Mouse (Mus musculus) MEL (cell line): Measurements from ENCODE around the gene Cd9. TPM values are rescaled to one million over a fixed set of nuclear protein-coding genes. Genes with fewer than 3 reads are reported as not detected.

Experiments used
- DNase-seq: peaks from one replicate; pipeline ENCODE4 v3.0.0; 2011; ENCODE audit warnings: low read depth, low spot score
- H3K27ac ChIP-seq: 2 replicates; pipeline ENCODE4 v1.5.1; 2012; ENCODE audit warnings: low read depth, mild to moderate bottlenecking, control low read depth, low read length, moderate library complexity; ENCODE audit not compliant: control insufficient read depth
- H3K27me3 ChIP-seq, 2 experiments: fragments of 150-350 bp in 1 of 2; sonication (generic) in 1 of 2; 2 replicates each; pipeline ENCODE4 v1.6.1; 2012; ENCODE audit warnings: low read length in 2 of 2, mild to moderate bottlenecking in 2 of 2, improper control_type of control experiment in 1 of 2, moderate library complexity in 1 of 2; ENCODE audit not compliant: insufficient read depth in 2 of 2, control insufficient read depth in 1 of 2
- H3K36me3 ChIP-seq, 2 experiments: 2 replicates each; pipeline ENCODE4 v1.6.1; 2012 to 2014; ENCODE audit warnings: low read length in 2 of 2, improper control_type of control experiment in 1 of 2, inconsistent platforms in 1 of 2, mild to moderate bottlenecking in 1 of 2; ENCODE audit not compliant: insufficient read depth in 2 of 2, control insufficient read depth in 1 of 2
- H3K4me1 ChIP-seq, 2 experiments: fragments of 150-350 bp in 1 of 2; sonication (generic) in 1 of 2; 2 replicates each; pipeline ENCODE4 v1.6.1; 2012; ENCODE audit warnings: low read length in 2 of 2, improper control_type of control experiment in 1 of 2, mild to moderate bottlenecking in 1 of 2; ENCODE audit not compliant: insufficient read depth in 2 of 2, control insufficient read depth in 1 of 2
- H3K4me3 ChIP-seq, 2 experiments: fragments of 150-350 bp in 1 of 2; sonication (generic) in 1 of 2; 2 replicates each; pipeline ENCODE4 v1.5.1; 2012; ENCODE audit warnings: low read depth in 2 of 2, low read length in 2 of 2, mild to moderate bottlenecking in 2 of 2, moderate library complexity in 2 of 2, control low read depth in 1 of 2, improper control_type of control experiment in 1 of 2; ENCODE audit not compliant: control insufficient read depth in 1 of 2, insufficient read depth in 1 of 2
- H3K79me2 ChIP-seq: 2 replicates; pipeline ENCODE4 v1.6.1; 2012; ENCODE audit warnings: mild to moderate bottlenecking, low read length, moderate library complexity; ENCODE audit not compliant: control insufficient read depth, poor library complexity, insufficient read depth
- H3K9ac ChIP-seq: 2 replicates; pipeline ENCODE4 v1.6.1; 2012; ENCODE audit warnings: low read depth, mild to moderate bottlenecking, control low read depth, low read length, moderate library complexity; ENCODE audit not compliant: control insufficient read depth, poor library complexity, severe bottlenecking
- H3K9me3 ChIP-seq: fragments of 150-350 bp; sonication (generic); replicated peaks from 2 replicates; pipeline ENCODE4 v1.6.1; 2012; ENCODE audit warnings: mild to moderate bottlenecking, low read length, improper control_type of control experiment, moderate library complexity; ENCODE audit not compliant: insufficient read depth
- CHD1 ChIP-seq: IDR thresholded peaks from 2 replicates; pipeline ENCODE4 v1.6.1; 2012; ENCODE audit warnings: low read depth, mild to moderate bottlenecking, inconsistent platforms, low read length, improper control_type of control experiment
- CHD2 ChIP-seq: IDR thresholded peaks from 2 replicates; pipeline ENCODE4 v1.6.1; 2011; ENCODE audit warnings: low read length, improper control_type of control experiment
- CTCF ChIP-seq, 3 experiments: IDR thresholded peaks in 2 of 3; conservative IDR thresholded peaks in 1 of 3; 2 replicates each; pipeline ENCODE4 v1.5.1; 2011 to 2012; ENCODE audit warnings: low read length in 3 of 3, low read depth in 2 of 3, mild to moderate bottlenecking in 2 of 3, improper control_type of control experiment in 1 of 3, inconsistent platforms in 1 of 3, mixed read lengths in 1 of 3, moderate library complexity in 1 of 3; ENCODE audit not compliant: control insufficient read depth in 1 of 3, insufficient read depth in 1 of 3, poor library complexity in 1 of 3, severe bottlenecking in 1 of 3
- EP300 ChIP-seq, 2 experiments: IDR thresholded peaks; 2 replicates each; pipeline ENCODE4 v1.6.1; 2011; ENCODE audit warnings: improper control_type of control experiment in 2 of 2, low read length in 2 of 2, low read depth in 1 of 2, mild to moderate bottlenecking in 1 of 2
- GABPA ChIP-seq: IDR thresholded peaks from 2 replicates; pipeline ENCODE4 v1.6.1; 2012; ENCODE audit warnings: low read depth, mild to moderate bottlenecking, inconsistent platforms, low read length, improper control_type of control experiment, moderate library complexity
- HCFC1 ChIP-seq: IDR thresholded peaks from 2 replicates; pipeline ENCODE4 v1.6.1; 2012; ENCODE audit warnings: low read depth, mild to moderate bottlenecking, inconsistent platforms, low read length, improper control_type of control experiment, moderate library complexity
- MAZ ChIP-seq: IDR thresholded peaks from 2 replicates; pipeline ENCODE4 v1.6.1; 2012; ENCODE audit warnings: low read depth, mild to moderate bottlenecking, inconsistent platforms, low read length, improper control_type of control experiment
- MYC ChIP-seq: IDR thresholded peaks from 2 replicates; pipeline ENCODE4 v1.6.1; 2011; ENCODE audit warnings: low read depth, mild to moderate bottlenecking, low read length, improper control_type of control experiment, moderate library complexity
- NRF1 ChIP-seq: IDR thresholded peaks from 2 replicates; pipeline ENCODE4 v1.6.1; 2014; ENCODE audit warnings: low read depth, mild to moderate bottlenecking, inconsistent platforms, low read length, improper control_type of control experiment, moderate library complexity; ENCODE audit not compliant: poor library complexity, insufficient read depth, severe bottlenecking
- POLR2A ChIP-seq, 2 experiments: IDR thresholded peaks; 2 replicates each; pipeline ENCODE4 v1.6.1; 2011 to 2012; ENCODE audit warnings: low read length in 2 of 2, mild to moderate bottlenecking in 2 of 2, control low read depth in 1 of 2, improper control_type of control experiment in 1 of 2, low read depth in 1 of 2, moderate library complexity in 1 of 2; ENCODE audit not compliant: control insufficient read depth in 1 of 2, insufficient read depth in 1 of 2, poor library complexity in 1 of 2
- POLR2AphosphoS2 ChIP-seq: IDR thresholded peaks from 2 replicates; pipeline ENCODE4 v1.6.1; 2011; ENCODE audit warnings: low read length, improper control_type of control experiment
- RCOR1 ChIP-seq: IDR thresholded peaks from 2 replicates; pipeline ENCODE4 v1.6.1; 2012; ENCODE audit warnings: low read depth, mild to moderate bottlenecking, inconsistent platforms, low read length, improper control_type of control experiment
- SIN3A ChIP-seq: IDR thresholded peaks from 2 replicates; pipeline ENCODE4 v1.6.1; 2012; ENCODE audit warnings: low read length, improper control_type of control experiment, inconsistent platforms
- TCF12 ChIP-seq: IDR thresholded peaks from 2 replicates; pipeline ENCODE4 v1.6.1; 2014; ENCODE audit warnings: low read depth, mild to moderate bottlenecking, inconsistent platforms, low read length, improper control_type of control experiment, moderate library complexity
- USF2 ChIP-seq, 2 experiments: IDR thresholded peaks; 2 replicates each; pipeline ENCODE4 v1.6.1; 2011 to 2012; ENCODE audit warnings: improper control_type of control experiment in 2 of 2, low read length in 2 of 2, borderline replicate concordance in 1 of 2, inconsistent platforms in 1 of 2, low read depth in 1 of 2, mild to moderate bottlenecking in 1 of 2; ENCODE audit not compliant: insufficient read depth in 1 of 2
- ZNF384 ChIP-seq: IDR thresholded peaks from 2 replicates; pipeline ENCODE4 v1.6.1; 2012; ENCODE audit warnings: low read depth, mild to moderate bottlenecking, inconsistent platforms, low read length, improper control_type of control experiment
- polyA plus RNA-seq, 2 experiments: library from polyadenylated mRNA; stranded (reverse) in 1 of 2; unstranded in 1 of 2; fragments of >175 nt in 1 of 2; fragments of >200 nt in 1 of 2; gene quantifications; 2 replicates each; pipeline versions ENCODE4 v1.2.1 to v1.2.4; 2012; ENCODE audit warnings: low replicate concordance in 2 of 2, low read depth in 1 of 2; ENCODE audit not compliant: insufficient read length in 2 of 2, insufficient read depth in 1 of 2, missing spikeins in 1 of 2
- total RNA-seq: library from RNA; depleted of rRNA; stranded (reverse); fragments of 300-350 nt; gene quantifications from 2 replicates; pipeline ENCODE4 v1.2.3, GENCODE M21; 2012

The Cd9 gene
- total and polyA plus RNA-seq, 3 experiments: 3.6 to 10.9 TPM; not detected in 1

DNA sequence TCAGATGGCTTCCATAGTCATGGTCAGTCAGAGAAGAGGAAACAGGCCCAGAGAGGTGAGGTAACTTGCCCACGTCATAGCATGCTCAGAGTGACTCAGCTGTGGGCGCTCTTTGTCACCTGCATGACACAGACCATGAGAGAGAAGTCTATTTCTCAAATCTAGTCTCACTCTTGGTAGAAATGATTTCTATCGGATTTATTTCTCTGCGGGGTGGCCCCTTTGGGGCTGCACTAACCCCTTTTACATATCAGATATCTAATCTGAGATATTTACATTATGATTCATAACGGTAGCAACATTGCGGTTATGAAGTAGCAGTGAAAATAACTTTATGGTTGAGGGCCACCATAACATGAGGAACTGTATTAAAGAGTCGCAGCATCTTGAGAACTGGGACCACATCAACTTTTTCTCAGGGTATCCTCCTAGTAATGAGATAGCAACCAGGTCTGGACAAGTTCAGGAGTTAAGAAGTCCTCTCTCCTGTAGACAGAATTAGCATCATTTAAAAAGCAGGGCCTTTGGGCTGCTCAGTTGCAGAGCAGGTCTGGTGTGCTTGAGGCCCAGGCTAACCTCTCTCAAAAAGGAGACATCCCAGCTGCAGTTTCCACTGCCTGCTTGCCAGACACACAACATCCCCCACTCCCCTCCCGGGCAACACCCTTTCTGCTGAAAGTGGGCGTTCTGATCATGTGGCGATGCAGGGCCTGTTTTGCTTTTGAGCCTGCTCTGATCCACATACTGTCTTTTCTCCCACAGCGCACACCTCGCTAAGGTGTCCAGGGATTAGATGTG lies 10.9 kb downstream of the Cd9 start:
- Histone ChIP-seq H3K4me3 (no peak overlapping the region), H3K4me1 (peaks cover 3 to 14% of the 10 kb centered on the region in 2 experiments; a peak in 3 of 4 replicates), H3K79me2 (no peaks in the 10 kb centered on the region), H3K9me3 (no peaks in the 10 kb centered on the region), H3K36me3 (peaks cover 0 to 4% of the 10 kb centered on the region in 2 experiments; a peak in 2 of 4 replicates), H3K27ac (no peak overlapping the region), H3K9ac (no peak overlapping the region), H3K27me3 (no peaks in the 10 kb centered on the region)
- DNase-seq: no peak
- TF ChIP-seq HCFC1: no peak
- no peak for TF ChIP-seq SIN3A
- TF ChIP-seq MAZ: no peak
- no peak for TF ChIP-seq POLR2AphosphoS2
- no peak for TF ChIP-seq MYC
- no peak for TF ChIP-seq RCOR1
- TF ChIP-seq CTCF (IDR thresholded peaks at IDR 0.05 in 2 of 3, conservative IDR thresholded peaks at IDR 0.05 in 1 of 3; ENCODE audit: control insufficient read depth in 1 of 3, insufficient read depth in 1 of 3, low read depth in 2 of 3, low read length in 3 of 3, poor library complexity in 1 of 3, severe bottlenecking in 1 of 3): no peak
- no peak for TF ChIP-seq EP300 (IDR thresholded peaks at IDR 0.05; ENCODE audit: low read depth in 1 of 2, low read length in 2 of 2)
- TF ChIP-seq TCF12: no peak
- TF ChIP-seq CHD1: no peak
- no peak for TF ChIP-seq CHD2
- TF ChIP-seq ZNF384: no peak
- no peak for TF ChIP-seq GABPA
- no peak for TF ChIP-seq NRF1
- TF ChIP-seq, all 39 proteins: peak for 0

GRCm38 (mm10) chr6:125482427-125482831 lies 12.2 kb downstream of the Cd9 start:
- H3K79me2 ChIP-seq: no peaks in the 10 kb centered on the region

More at GRCm38 (mm10) chr6:125482427-125482831, 12.2 kb downstream of the Cd9 start:
- Histone ChIP-seq H3K27ac (no peak overlapping the region), H3K9me3 (no peaks in the 10 kb centered on the region), H3K27me3 (no peaks in the 10 kb centered on the region), H3K4me3 (no peak overlapping the region), H3K9ac (no peak overlapping the region), H3K36me3 (peaks cover 0 to 4% of the 10 kb centered on the region in 2 experiments; a peak in 2 of 4 replicates), H3K4me1 (peaks cover 3 to 14% of the 10 kb centered on the region in 2 experiments; a peak in 3 of 4 replicates)
- no peak for DNase-seq
- TF ChIP-seq USF2 (IDR thresholded peaks at IDR 0.05; ENCODE audit: borderline replicate concordance in 1 of 2, insufficient read depth in 1 of 2, low read depth in 1 of 2, low read length in 2 of 2) (no peak), SIN3A (no peak), POLR2A (IDR thresholded peaks at IDR 0.05; ENCODE audit: control insufficient read depth in 1 of 2, insufficient read depth in 1 of 2, low read depth in 1 of 2, low read length in 2 of 2, poor library complexity in 1 of 2) (no peak), CTCF (IDR thresholded peaks at IDR 0.05 in 2 of 3, conservative IDR thresholded peaks at IDR 0.05 in 1 of 3; ENCODE audit: control insufficient read depth in 1 of 3, insufficient read depth in 1 of 3, low read depth in 2 of 3, low read length in 3 of 3, poor library complexity in 1 of 3, severe bottlenecking in 1 of 3) (no peak), TCF12 (no peak), RCOR1 (no peak)
